In genomic region chr7:46393116-46393515, GRCm38 (mm10) we compare ENCODE assay signal across 8 mouse cellular contexts. TPM values are rescaled to one million over a fixed set of nuclear protein-coding genes. Genes with fewer than 3 reads are reported as not detected.
DNase-seq lines count a peak whose midpoint lies in the region; ATAC-seq and TF ChIP-seq lines count a peak whose summit lies in the region.

No protein-coding gene starts in this region.

- H3K27ac ChIP-seq in heart, embryonic 11.5 days (ENCODE audit: low read depth, low read length), result no peak overlapping the region
- H3K27ac ChIP-seq in gastrocnemius, adult 2 months, result no peak overlapping the region
- no peak overlapping the region for H3K27ac ChIP-seq in limb, embryonic 10.5 days
- no peak overlapping the region for H3K27ac ChIP-seq in neural tube, embryonic 12.5 days
- no peak overlapping the region for H3K27ac ChIP-seq in stomach, embryonic 15.5 days

- no peak overlapping the region for H3K4me3 ChIP-seq in heart, embryonic 11.5 days (ENCODE audit: low read depth, low read length)
- H3K4me3 ChIP-seq in gastrocnemius, adult 2 months, result no peak overlapping the region
- H3K4me3 ChIP-seq in limb, embryonic 10.5 days, result no peak overlapping the region
- no peak overlapping the region for H3K4me3 ChIP-seq in neural tube, embryonic 12.5 days
- H3K4me3 ChIP-seq in stomach, embryonic 15.5 days (replicated peaks), result no peak overlapping the region

- TF ChIP-seq CTCF in gastrocnemius, adult 2 months (IDR thresholded peaks at IDR 0.05), result no peak; the same call in 1 of the 2 replicates

- intact Hi-C loops in gastrocnemius, adult 2 months (cut with DNase I), result loop anchor here (1.0 to 2.0 kb wide), 4 partner anchors 30 to 213 kb away; no protein-coding TSS in a partner anchor

- no peak for ATAC-seq in heart, embryonic 11.5 days (replicated peaks; ENCODE audit: insufficient number of reproducible peaks, low FRiP score, low TSS enrichment)
- peak; percentile 42 for ATAC-seq in neural tube, embryonic 12.5 days (ENCODE audit: low FRiP score, low read depth)
- peak; percentile 15; the same call in 1 of the 2 replicates for ATAC-seq in stomach, embryonic 15.5 days (ENCODE audit: insufficient read depth, low FRiP score, low read depth)

- no peaks in the 10 kb centered on the region for H3K9me3 ChIP-seq in heart, embryonic 11.5 days (replicated peaks; ENCODE audit: control insufficient read depth, low read length)
- H3K9me3 ChIP-seq in limb, embryonic 10.5 days (replicated peaks), result no peaks in the 10 kb centered on the region
- no peaks in the 10 kb centered on the region for H3K9me3 ChIP-seq in neural tube, embryonic 12.5 days
- H3K9me3 ChIP-seq in stomach, embryonic 15.5 days, result no peaks in the 10 kb centered on the region

- H3K4me1 ChIP-seq in heart, embryonic 11.5 days (ENCODE audit: control insufficient read depth, insufficient read depth, low read length), result peaks cover 4% of the 10 kb centered on the region
- peaks cover 26% of the 10 kb centered on the region for H3K4me1 ChIP-seq in limb, embryonic 10.5 days
- H3K4me1 ChIP-seq in neural tube, embryonic 12.5 days, result peaks cover 24% of the 10 kb centered on the region
- H3K4me1 ChIP-seq in stomach, embryonic 15.5 days, result peaks cover 23% of the 10 kb centered on the region; the same call in 1 of the 2 replicates

- no peak overlapping the region for H3K4me2 ChIP-seq in heart, embryonic 11.5 days
- H3K4me2 ChIP-seq in neural tube, embryonic 12.5 days (replicated peaks), result no peak overlapping the region
- no peak overlapping the region for H3K4me2 ChIP-seq in stomach, embryonic 15.5 days

- WGBS in heart, embryonic 11.5 days (ENCODE audit: insufficient replicate concordance), result 0% methylated on average over 2 of the region's 2 CpGs
- WGBS in limb, embryonic 10.5 days, result 0% methylated on average over 2 of the region's 2 CpGs
- WGBS in neural tube, embryonic 12.5 days, result 0% methylated on average over 2 of the region's 2 CpGs
- WGBS in stomach, embryonic 15.5 days, result 2% methylated on average over 2 of the region's 2 CpGs

- no peaks in the 10 kb centered on the region for H3K36me3 ChIP-seq in heart, embryonic 11.5 days (ENCODE audit: control insufficient read depth, insufficient read depth, low read length)
- H3K36me3 ChIP-seq in limb, embryonic 10.5 days, result no peaks in the 10 kb centered on the region
- no peaks in the 10 kb centered on the region for H3K36me3 ChIP-seq in neural tube, embryonic 12.5 days
- H3K36me3 ChIP-seq in stomach, embryonic 15.5 days, result no peaks in the 10 kb centered on the region

- peaks cover 50% of the 10 kb centered on the region for H3K27me3 ChIP-seq in heart, embryonic 11.5 days (ENCODE audit: control insufficient read depth, insufficient read depth, low read length)
- H3K27me3 ChIP-seq in limb, embryonic 10.5 days (ENCODE audit: low read depth, poor library complexity, severe bottlenecking), result peaks cover 54% of the 10 kb centered on the region
- H3K27me3 ChIP-seq in neural tube, embryonic 12.5 days (replicated peaks), result peaks cover 47% of the 10 kb centered on the region
- peaks cover 44% of the 10 kb centered on the region for H3K27me3 ChIP-seq in stomach, embryonic 15.5 days (replicated peaks)

- no peak overlapping the region for H3K9ac ChIP-seq in heart, embryonic 11.5 days (ENCODE audit: low read depth, low read length)
- no peak overlapping the region for H3K9ac ChIP-seq in neural tube, embryonic 12.5 days
- no peak overlapping the region for H3K9ac ChIP-seq in stomach, embryonic 15.5 days

- peak; percentile 95 for DNase-seq in heart, adult 11 months
- peak; percentile 99 for DNase-seq in cerebellum, adult 9-11 months
- peak; percentile 90 for DNase-seq in gastrocnemius, adult 2 months
- DNase-seq in kidney, adult 11 months, result peak; percentile 87
- DNase-seq in limb, embryonic 10.5 days (ENCODE audit: low spot score), result peak; percentile 83

RNA-seq across cellular contexts. Expression of gene Kcnc1, which starts 3.2 kb away (rescaled TPM):
- 0.21 and 0.27 TPM in 2 replicates for polyA plus RNA-seq in heart, embryonic 11.5 days (2014; fragmentation: Nextera tagmentation; extraction: Ambion mirVana)
- total RNA-seq in gastrocnemius, adult 2 months (2021), result 10 to 100 TPM; 38.9 to 66.6 TPM
- polyA plus RNA-seq in limb, embryonic 10.5 days (2016; fragmentation: Nextera tagmentation; extraction: Ambion mirVana), result 0.03 TPM in 1 of 2 replicates, not detected in the other
- 7.3 and 9.7 TPM in 2 replicates for polyA plus RNA-seq in neural tube, embryonic 12.5 days (2016; fragmentation: Nextera tagmentation; extraction: Ambion mirVana)
- 0.34 and 0.87 TPM in 2 replicates for polyA plus RNA-seq in stomach, embryonic 15.5 days (2015; fragmentation: Nextera tagmentation; extraction: Ambion mirVana)

RNA-seq across cellular contexts. Expression of gene Myod1, which starts 16.8 kb away (rescaled TPM):
- 0.87 and 1.5 TPM in 2 replicates for polyA plus RNA-seq in heart, embryonic 11.5 days (2014; fragmentation: Nextera tagmentation; extraction: Ambion mirVana)
- 10 to 100 TPM; 17.3 to 21.3 TPM for total RNA-seq in gastrocnemius, adult 2 months (2021)
- polyA plus RNA-seq in limb, embryonic 10.5 days (2016; fragmentation: Nextera tagmentation; extraction: Ambion mirVana), result 1.3 and 13.8 TPM in 2 replicates
- polyA plus RNA-seq in neural tube, embryonic 12.5 days (2016; fragmentation: Nextera tagmentation; extraction: Ambion mirVana), result 10.8 and 13.5 TPM in 2 replicates
- polyA plus RNA-seq in stomach, embryonic 15.5 days (2015; fragmentation: Nextera tagmentation; extraction: Ambion mirVana), result 0.81 and 1.3 TPM in 2 replicates
